Mouse (Mus musculus): Measurements from ENCODE around the gene Chgb.
A peak's percentile ranks its signal among the peaks of the same experiment; 100 is the strongest.

Chgb gene

GRCm38 (mm10) chr2:132780978-132781377 lies at the start of gene Chgb:
TSS of gene Chgb (plus strand) at chr2:132781278.
- no peak for DNase-seq

GRCm38 (mm10) chr2:132732940-132733339 lies 48.1 kb upstream of the Chgb start:
- no peak for DNase-seq

GRCm38 (mm10) chr2:132733603-132734573 lies 47.2 kb upstream of the Chgb start:
- peak; percentile 50 for DNase-seq

- no peak for DNase-seq
These were observed 42.2 kb upstream of the Chgb start for GRCm38 (mm10) chr2:132738816-132739432.

GRCm38 (mm10) chr2:132741862-132742347 lies 39.2 kb upstream of the Chgb start:
- DNase-seq = peak; percentile 89

- no peak for DNase-seq
These were observed 36.2 kb upstream of the Chgb start for GRCm38 (mm10) chr2:132744866-132745265.

GRCm38 (mm10) chr2:132746108-132746507 lies 35.0 kb upstream of the Chgb start:
- no peak for DNase-seq

- no peak for DNase-seq
These were observed 30.4 kb upstream of the Chgb start for GRCm38 (mm10) chr2:132750726-132751125.

- DNase-seq = peak; percentile 62
These were observed 29.7 kb upstream of the Chgb start for GRCm38 (mm10) chr2:132751141-132752066.

GRCm38 (mm10) chr2:132752398-132752797 lies 28.7 kb upstream of the Chgb start:
- DNase-seq = no peak

- DNase-seq = no peak
These were observed 27.9 kb upstream of the Chgb start for GRCm38 (mm10) chr2:132753137-132753536.

GRCm38 (mm10) chr2:132757911-132758310 lies 23.2 kb upstream of the Chgb start:
- peak; percentile 88 for DNase-seq

GRCm38 (mm10) chr2:132770822-132771221 lies 10.3 kb upstream of the Chgb start:
- DNase-seq = no peak

- DNase-seq = peak; percentile 90
These were observed 476 bp downstream of the Chgb start for GRCm38 (mm10) chr2:132781439-132782068.

GRCm38 (mm10) chr2:132784039-132784438 lies 3.0 kb downstream of the Chgb start:
- no peak for DNase-seq

GRCm38 (mm10) chr2:132793441-132794203 lies 12.5 kb downstream of the Chgb start:
- DNase-seq = no peak

- no peak for DNase-seq
These were observed 13.1 kb downstream of the Chgb start for GRCm38 (mm10) chr2:132794204-132794586.

GRCm38 (mm10) chr2:132802976-132803375 lies 21.9 kb downstream of the Chgb start:
- no peak for DNase-seq

GRCm38 (mm10) chr2:132815608-132816314 lies 34.7 kb downstream of the Chgb start, which contains the start of the genes Trmt6 and Mcm8:
TSS of gene Trmt6 (minus strand) at chr2:132816055.
TSS of gene Mcm8 (plus strand) at chr2:132816141.
- DNase-seq = peak; percentile 94

- DNase-seq = no peak
These were observed 60.0 kb downstream of the Chgb start for GRCm38 (mm10) chr2:132841071-132841470.

Data from right cerebral cortex, adult 18-20 months (tissue).